Mouse (Mus musculus) embryonic facial prominence, embryonic 14.5 days (tissue): Measurements from ENCODE around the gene Acaa1b. TPM values are rescaled to one million over a fixed set of nuclear protein-coding genes. Genes with fewer than 3 reads are reported as not detected.

Experiments used
- ATAC-seq: fragments of 200-750 bp; cut with Nextera tagmentation; 2 replicates; pipeline ENCODE4 v1.8.0; 2017; ENCODE audit warnings: low read depth, moderate number of reproducible peaks, moderate TSS enrichment
- DNase-seq: peaks from one replicate; pipeline ENCODE4 v3.0.0-alpha.2; 2015; ENCODE audit warnings: low spot score
- H3K27ac ChIP-seq: fragments of 300-500 bp; sonication (generic); replicated peaks from 2 replicates; pipeline ENCODE4 v1.5.1; 2014; ENCODE audit warnings: low read depth, mild to moderate bottlenecking, low read length, moderate library complexity
- H3K27me3 ChIP-seq: fragments of 300-500 bp; sonication (generic); replicated peaks from 2 replicates; pipeline ENCODE4 v1.6.1; 2014; ENCODE audit warnings: low read length; ENCODE audit not compliant: control insufficient read depth, insufficient read depth
- H3K36me3 ChIP-seq: fragments of 300-500 bp; sonication (generic); 2 replicates; pipeline ENCODE4 v1.6.1; 2014; ENCODE audit warnings: low read length, mixed read lengths; ENCODE audit not compliant: control insufficient read depth, insufficient read depth
- H3K4me1 ChIP-seq: fragments of 300-500 bp; sonication (generic); 2 replicates; pipeline ENCODE4 v1.6.1; 2014; ENCODE audit warnings: antibody characterized with exemption, low read length; ENCODE audit not compliant: control insufficient read depth, insufficient read depth
- H3K4me2 ChIP-seq: fragments of 300-500 bp; sonication (generic); 2 replicates; pipeline ENCODE4 v1.6.1; 2014; ENCODE audit warnings: low read depth, mild to moderate bottlenecking, low read length, moderate library complexity, mixed read lengths
- H3K4me3 ChIP-seq: fragments of 300-500 bp; sonication (generic); 2 replicates; pipeline ENCODE4 v1.5.1; 2014; ENCODE audit warnings: low read depth, mild to moderate bottlenecking, low read length
- H3K9ac ChIP-seq: fragments of 300-500 bp; sonication (generic); 2 replicates; pipeline ENCODE4 v1.6.1; 2014; ENCODE audit warnings: low read depth, mild to moderate bottlenecking, low read length, moderate library complexity, mixed read lengths
- H3K9me3 ChIP-seq: fragments of 300-500 bp; sonication (generic); 2 replicates; pipeline ENCODE4 v1.6.1; 2016; ENCODE audit warnings: low read length; ENCODE audit not compliant: control insufficient read depth
- WGBS: fragments of 180-500 bp; shearing (Covaris S2); extraction: QIAGEN DNeasy Blood & Tissue Kit; methylation state at CpG from one replicate; pipeline ENCODE4 v1.1.7; 2014; 5-methylcytosine and 5-hydroxymethylcytosine counted together
- polyA plus RNA-seq: library from polyadenylated mRNA; unstranded; fragments of >200 nt; fragmentation: Nextera tagmentation; extraction: Ambion mirVana; gene quantifications from 2 replicates; pipeline ENCODE4 v1.2.1, GENCODE M21; 2014

The Acaa1b gene
- 1.9 and 2.6 TPM in 2 replicates for polyA plus RNA-seq

DNA sequence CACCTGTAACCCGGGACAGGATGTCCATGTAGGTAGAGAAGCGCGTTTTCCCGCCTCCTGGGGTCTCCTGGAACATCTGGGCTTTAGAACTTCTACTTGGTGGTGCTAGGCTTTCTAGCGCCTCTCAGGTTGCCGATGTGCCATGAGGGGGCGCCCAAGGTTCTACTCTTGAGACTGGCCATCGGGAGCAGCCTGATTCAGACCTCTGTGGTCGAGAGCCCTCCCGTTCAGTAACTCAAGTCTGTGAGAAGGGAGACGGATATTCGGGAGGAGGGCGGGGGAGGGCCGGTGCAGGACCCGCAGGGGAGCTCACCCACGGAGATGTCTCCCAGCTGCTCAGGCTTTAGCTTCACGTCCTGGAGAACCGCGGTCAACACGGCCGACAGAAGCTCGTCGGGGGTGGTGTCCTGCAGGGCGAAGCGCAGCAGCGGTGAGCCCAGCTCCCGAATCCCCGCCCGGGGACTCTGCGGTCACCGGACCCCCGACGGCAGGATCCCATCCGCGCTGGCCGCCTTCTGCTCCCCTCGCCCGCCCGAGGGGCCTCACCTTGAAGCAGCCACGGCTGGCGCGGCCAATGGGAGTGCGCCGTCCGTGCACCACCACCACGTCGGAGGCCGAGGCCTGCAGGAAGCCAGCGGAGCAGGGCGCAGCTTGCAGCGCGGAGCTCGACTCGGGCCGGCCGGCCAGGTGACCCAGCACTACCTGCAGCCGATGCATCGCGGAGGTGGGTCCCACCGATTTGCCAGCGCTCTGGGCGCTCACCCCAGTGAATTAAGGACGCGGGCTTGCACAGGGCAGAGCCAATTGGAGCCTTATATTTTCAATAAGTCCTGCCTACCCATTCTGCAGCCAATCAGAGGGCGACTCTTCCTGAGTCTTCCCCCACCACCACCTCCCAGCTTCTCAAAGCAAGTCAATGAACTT is at the start of gene Acaa1b:
TSS of gene Acaa1b (minus strand) at position 816 of the 924 bp plus-strand sequence.
- H3K9ac ChIP-seq, result peak within 1 kb of the TSS; percentile 43; the same call in 1 of the 2 replicates
- no peak within 1 kb of the TSS for H3K27ac ChIP-seq
- no peaks in the 10 kb centered on the region for H3K4me1 ChIP-seq
- H3K4me2 ChIP-seq, result peak within 1 kb of the TSS; percentile 63
- peaks cover 13% of the 10 kb centered on the region; the same call in 1 of the 2 replicates for H3K27me3 ChIP-seq
- H3K4me3 ChIP-seq, result peak within 1 kb of the TSS; percentile 50
- H3K9me3 ChIP-seq, result no peaks in the 10 kb centered on the region
- H3K36me3 ChIP-seq, result no peaks in the 10 kb centered on the region
- ATAC-seq (peak; percentile 92), DNase-seq (peak; percentile 90)
- 1% methylated on average over 31 of the region's 65 CpGs for WGBS

DNA sequence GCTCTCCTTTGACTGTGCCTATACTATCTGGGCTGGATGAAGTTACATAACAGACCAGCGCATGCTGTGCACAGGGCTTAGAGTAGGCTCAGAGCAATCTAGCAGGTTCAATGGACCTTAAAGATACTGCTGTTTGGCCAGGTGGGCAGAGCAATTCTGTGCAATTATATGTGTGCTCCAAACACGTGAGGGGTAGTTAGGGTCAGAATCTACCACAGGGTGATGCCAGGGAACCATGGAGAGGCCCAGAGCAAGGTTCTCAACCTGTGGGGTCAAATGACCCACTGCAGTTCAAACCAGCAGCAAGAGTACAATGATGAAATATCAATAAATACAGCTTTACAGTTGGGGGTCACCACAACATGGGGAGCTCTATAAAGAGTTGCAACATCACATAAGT is 49.8 kb upstream of the Acaa1b start:
- no peaks in the 10 kb centered on the region for H3K27me3 ChIP-seq
- 0 out of 2 replicates have a peak, but pooled peaks cover 7% of the 10 kb centered on the region for H3K9me3 ChIP-seq
- H3K36me3 ChIP-seq, result no peaks in the 10 kb centered on the region
- WGBS, result 88% methylated on average over 2 of the region's 2 CpGs
- ATAC-seq, result no peak
- no peak overlapping the region for H3K27ac ChIP-seq
- no peaks in the 10 kb centered on the region for H3K4me1 ChIP-seq
- H3K9ac ChIP-seq, result no peak overlapping the region
- H3K4me3 ChIP-seq, result no peak overlapping the region
- no peak for DNase-seq
- no peak overlapping the region for H3K4me2 ChIP-seq

DNA sequence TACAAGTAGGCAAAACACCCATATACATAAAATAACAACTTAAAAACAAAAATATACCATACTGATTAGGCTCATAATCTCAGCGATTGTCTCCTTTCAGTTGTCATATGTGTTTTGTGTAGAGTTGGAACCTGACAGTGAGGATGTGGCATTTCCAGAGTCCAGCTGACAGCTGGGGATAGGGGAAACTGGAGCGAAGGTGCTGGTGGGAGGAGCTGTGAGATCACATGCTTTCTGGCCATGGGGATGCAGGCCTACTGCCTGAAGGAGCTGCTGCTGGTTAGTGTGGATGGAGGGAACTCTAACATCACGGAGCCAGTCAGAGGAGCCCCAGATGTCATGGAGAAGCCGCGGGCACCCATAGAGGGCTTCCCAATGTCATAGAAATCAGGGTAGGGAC is 48.9 kb upstream of the Acaa1b start:
- Histone ChIP-seq H3K4me2 (no peak overlapping the region), H3K9ac (no peak overlapping the region), H3K36me3 (no peaks in the 10 kb centered on the region), H3K27ac (no peak overlapping the region), H3K9me3 (0 out of 2 replicates have a peak, but pooled peaks cover 7% of the 10 kb centered on the region), H3K4me3 (no peak overlapping the region), H3K4me1 (no peaks in the 10 kb centered on the region), H3K27me3 (no peaks in the 10 kb centered on the region)
- ATAC-seq, result no peak
- no peak for DNase-seq
- WGBS, result 88% methylated on average over 5 of the region's 5 CpGs

- DNase-seq (no peak), ATAC-seq (no peak)
- 93% methylated on average over 9 of the region's 9 CpGs for WGBS
- H3K9ac ChIP-seq, result no peak overlapping the region
- H3K27ac ChIP-seq, result no peak overlapping the region
- no peak overlapping the region for H3K4me2 ChIP-seq
- no peaks in the 10 kb centered on the region for H3K36me3 ChIP-seq
- H3K4me1 ChIP-seq, result no peaks in the 10 kb centered on the region
- H3K4me3 ChIP-seq, result no peak overlapping the region
- H3K27me3 ChIP-seq, result no peaks in the 10 kb centered on the region
- 0 out of 2 replicates have a peak, but pooled peaks cover 7% of the 10 kb centered on the region for H3K9me3 ChIP-seq
Observed at GRCm38 (mm10) chr9:119203617-119204016, 46.7 kb upstream of the Acaa1b start.

- Histone ChIP-seq H3K4me3 (no peak overlapping the region), H3K9me3 (0 out of 2 replicates have a peak, but pooled peaks cover 7% of the 10 kb centered on the region), H3K4me2 (no peak overlapping the region), H3K27me3 (no peaks in the 10 kb centered on the region), H3K27ac (no peak overlapping the region), H3K4me1 (no peaks in the 10 kb centered on the region), H3K36me3 (no peaks in the 10 kb centered on the region), H3K9ac (no peak overlapping the region)
- DNase-seq, result no peak
- ATAC-seq, result no peak
- 83% methylated on average over 5 of the region's 5 CpGs for WGBS
Observed at GRCm38 (mm10) chr9:119201653-119202052, 44.8 kb upstream of the Acaa1b start.

DNA sequence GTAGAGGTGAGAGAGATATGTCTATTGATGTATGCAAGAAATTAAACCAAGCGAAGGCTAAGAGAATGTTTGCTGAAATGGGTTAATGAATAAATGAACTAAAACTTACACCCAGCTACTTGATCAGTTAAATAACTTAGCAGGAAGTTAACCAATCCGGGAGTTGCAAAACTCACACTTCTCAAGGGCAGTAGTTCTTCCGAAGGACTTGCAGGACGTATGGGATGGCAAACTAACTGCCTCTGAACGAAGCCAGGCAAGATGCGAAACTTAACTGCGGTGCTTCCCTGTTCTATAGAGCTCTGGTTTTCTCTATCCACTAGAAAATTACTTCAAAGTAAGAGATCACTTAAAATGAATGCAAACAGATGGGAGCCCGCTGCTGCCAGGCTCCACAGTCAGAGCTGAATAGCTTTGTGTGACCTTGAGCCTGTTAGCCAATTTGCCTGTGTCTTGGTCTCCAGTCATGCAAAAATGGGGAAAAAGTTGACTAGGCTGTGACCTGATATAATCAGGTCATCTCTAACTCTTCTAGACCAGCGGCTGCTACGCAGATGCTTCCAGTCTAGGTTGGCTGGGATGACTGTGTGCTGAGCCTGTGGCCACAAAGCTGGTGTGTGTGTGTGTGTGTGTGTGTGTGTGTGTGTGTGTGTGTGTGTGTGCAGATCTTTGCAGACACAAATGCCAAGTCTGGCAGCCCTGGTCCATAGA is 42.4 kb upstream of the Acaa1b start:
- 65% methylated on average over 10 of the region's 10 CpGs for WGBS
- ATAC-seq (no peak), DNase-seq (no peak)
- Histone ChIP-seq H3K27ac (no peak overlapping the region), H3K9me3 (0 out of 2 replicates have a peak, but pooled peaks cover 2% of the 10 kb centered on the region), H3K4me1 (no peaks in the 10 kb centered on the region), H3K27me3 (no peaks in the 10 kb centered on the region), H3K4me2 (no peak overlapping the region), H3K9ac (no peak overlapping the region), H3K4me3 (no peak overlapping the region), H3K36me3 (no peaks in the 10 kb centered on the region)

DNA sequence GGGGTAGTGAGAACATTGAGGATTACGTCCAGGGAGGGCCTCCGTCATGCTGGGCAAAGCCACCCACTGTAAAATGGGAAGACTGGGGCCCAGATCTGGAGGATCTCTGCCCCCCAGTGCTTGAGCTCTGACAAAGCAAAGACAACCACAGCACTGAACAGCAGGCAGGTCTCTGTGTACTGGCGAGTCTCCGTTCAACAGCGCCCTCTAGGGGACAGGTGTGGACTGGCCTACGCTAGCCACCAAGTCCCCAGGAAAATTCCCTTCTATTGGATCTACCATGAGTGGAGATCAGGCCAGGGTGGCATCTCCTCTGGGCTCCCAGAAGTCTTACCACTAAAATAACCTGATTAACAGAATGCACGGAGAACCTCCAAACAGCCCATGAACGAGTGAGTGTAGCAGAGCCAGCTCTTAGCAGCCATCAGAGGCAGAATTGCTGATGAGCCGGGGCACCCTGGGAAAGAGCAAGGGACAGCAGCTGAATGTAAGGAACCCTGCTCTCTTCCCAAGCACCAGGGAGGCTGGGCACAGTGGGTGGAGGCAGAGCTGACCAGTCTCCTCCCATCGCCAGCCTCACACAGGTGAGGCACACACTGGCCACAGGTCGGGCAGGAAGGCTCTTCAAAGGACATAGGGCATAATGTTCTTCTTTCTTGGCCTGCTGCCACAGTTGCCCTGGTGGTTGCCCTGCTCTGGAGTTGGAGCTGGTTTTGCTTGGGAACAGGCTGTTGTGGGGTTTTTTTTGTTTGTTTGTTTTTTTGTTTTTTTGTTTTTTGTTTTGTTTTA is 35.5 kb upstream of the Acaa1b start:
- DNase-seq, result peak; percentile 36
- Histone ChIP-seq H3K27me3 (no peaks in the 10 kb centered on the region), H3K36me3 (no peaks in the 10 kb centered on the region), H3K9ac (no peak overlapping the region), H3K4me2 (no peak overlapping the region), H3K4me1 (no peaks in the 10 kb centered on the region), H3K27ac (no peak overlapping the region), H3K4me3 (no peak overlapping the region), H3K9me3 (no peaks in the 10 kb centered on the region)
- ATAC-seq, result peak; percentile 44; the same call in 1 of the 2 replicates
- 31% methylated on average over 11 of the region's 11 CpGs for WGBS

DNA sequence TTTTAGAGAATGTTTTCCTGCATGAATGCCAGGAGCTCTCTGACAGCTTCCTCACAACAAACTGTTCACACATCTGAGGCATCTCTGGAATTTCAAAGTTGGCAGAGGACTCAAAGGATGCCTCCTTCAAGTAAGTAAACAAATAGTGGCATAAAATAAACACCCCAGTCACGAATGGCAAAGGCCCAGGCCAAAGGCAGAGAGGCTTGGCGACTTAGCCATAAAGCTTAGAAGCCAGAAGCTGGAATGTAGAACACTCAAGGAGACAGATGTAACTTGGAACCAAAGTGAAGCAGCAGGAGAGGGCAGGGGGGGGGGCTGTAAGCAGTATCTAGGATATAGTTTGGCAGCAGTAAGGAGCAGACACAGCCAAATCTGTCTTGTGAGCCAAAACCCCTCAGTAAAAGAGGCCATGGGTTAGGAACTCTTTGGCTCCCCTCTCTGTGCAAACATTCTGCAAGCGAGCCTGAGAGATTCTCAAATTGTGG is 24.4 kb upstream of the Acaa1b start:
- no peaks in the 10 kb centered on the region for H3K36me3 ChIP-seq
- no peak overlapping the region for H3K4me2 ChIP-seq
- H3K4me3 ChIP-seq, result no peak overlapping the region
- no peak overlapping the region for H3K27ac ChIP-seq
- no peaks in the 10 kb centered on the region for H3K9me3 ChIP-seq
- peak; percentile 66 for DNase-seq
- 31% methylated on average over 3 of the region's 3 CpGs for WGBS
- H3K9ac ChIP-seq, result no peak overlapping the region
- H3K4me1 ChIP-seq, result peaks cover 5% of the 10 kb centered on the region; the same call in 1 of the 2 replicates
- H3K27me3 ChIP-seq, result no peaks in the 10 kb centered on the region
- no peak for ATAC-seq
